In genomic region chr12:75820216-75820615, GRCm38 (mm10) we compare ENCODE assay signal across 15 mouse cellular contexts. TPM values are rescaled to one million over a fixed set of nuclear protein-coding genes. Genes with fewer than 3 reads are reported as not detected.
DNase-seq lines count a peak whose midpoint lies in the region; ATAC-seq and TF ChIP-seq lines count a peak whose summit lies in the region.
"Had no signal": no experiment of that assay in that cellular context is flagged by ENCODE, and none has a peak within 500 bp of the region (broad histone marks: within the 10 kb centered on the region; RNA-seq: fewer than 3 reads in every experiment).

No protein-coding gene starts in this region.

- no peaks in the 10 kb centered on the region for H3K27me3 ChIP-seq in kidney, postnatal 0 days (ENCODE audit: insufficient read depth, low read length)
- no peaks in the 10 kb centered on the region for H3K27me3 ChIP-seq in stomach, postnatal 0 days (ENCODE audit: control insufficient read depth, insufficient read depth, low read length)

- no peak for TF ChIP-seq CTCF in kidney, postnatal 0 days (IDR thresholded peaks at IDR 0.05; ENCODE audit: low read depth)
- no peak for TF ChIP-seq CTCF in stomach, postnatal 0 days (IDR thresholded peaks at IDR 0.05; ENCODE audit: low read depth)

- H3K9me3 ChIP-seq in kidney, postnatal 0 days (replicated peaks; ENCODE audit: low read length), result no peaks in the 10 kb centered on the region
- no peaks in the 10 kb centered on the region for H3K9me3 ChIP-seq in stomach, postnatal 0 days (ENCODE audit: control insufficient read depth, low read length)

- WGBS in kidney, postnatal 0 days, result 82% methylated on average over 7 of the region's 7 CpGs
- WGBS in stomach, postnatal 0 days, result 53% methylated on average over 7 of the region's 7 CpGs

- no peak for TF ChIP-seq EP300 in stomach, postnatal 0 days (optimal IDR thresholded peaks at IDR 0.05)

- no peaks in the 10 kb centered on the region for H3K36me3 ChIP-seq in kidney, postnatal 0 days (ENCODE audit: insufficient read depth, low read length)
- no peaks in the 10 kb centered on the region for H3K36me3 ChIP-seq in stomach, postnatal 0 days (ENCODE audit: control insufficient read depth, insufficient read depth, low read length)

- no peak overlapping the region for H3K27ac ChIP-seq in kidney, postnatal 0 days
- no peak overlapping the region for H3K27ac ChIP-seq in stomach, postnatal 0 days (replicated peaks)

- H3K4me1 ChIP-seq in kidney, postnatal 0 days (replicated peaks; ENCODE audit: insufficient read depth, low read length), result peaks cover 14% of the 10 kb centered on the region
- H3K4me1 ChIP-seq in stomach, postnatal 0 days (replicated peaks; ENCODE audit: control insufficient read depth, insufficient read depth), result peaks cover 6% of the 10 kb centered on the region; the same call in 1 of the 2 replicates

- no peak overlapping the region for H3K4me3 ChIP-seq in kidney, postnatal 0 days (replicated peaks; ENCODE audit: low read depth, low read length)
- no peak overlapping the region for H3K4me3 ChIP-seq in stomach, postnatal 0 days (ENCODE audit: low read depth, low read length)
- H3K4me3 ChIP-seq: erythroblast, embryonic 14.5 days had no signal

- peak; percentile 46 for DNase-seq in adrenal gland, adult 8-10 months
- no peak for DNase-seq in adrenal gland, adult 18-20 months (ENCODE audit: low spot score in 2 of 2)
- no peak for DNase-seq in kidney, postnatal 0 days (ENCODE audit: low spot score)
- DNase-seq in kidney, postnatal 4 days, result no peak
- peak; percentile 15 for DNase-seq in 3134 (ENCODE audit: extremely low read depth, insufficient read length, low spot score)
- peak; percentile 33 to 38 for DNase-seq in adrenal gland, postnatal 36 days
- DNase-seq in cerebellum, postnatal 36 days, result no peak
- DNase-seq in stomach, postnatal 0 days (ENCODE audit: low spot score), result no peak
- DNase-seq: B cell, adult 2 months; cerebellum, adult 9-10 months; embryo, embryonic 11 days; heart, adult 11 months; layer of hippocampus, postnatal 36 days; lung, embryonic 14.5 days had no signal

- peak overlapping the region; percentile 82; the same call in 1 of the 2 replicates for H3K4me2 ChIP-seq in kidney, postnatal 0 days (ENCODE audit: low read length)
- H3K4me2 ChIP-seq in stomach, postnatal 0 days (replicated peaks; ENCODE audit: low read depth), result no peak overlapping the region

- ATAC-seq in kidney, postnatal 0 days (replicated peaks; ENCODE audit: low FRiP score, low read depth), result no peak
- ATAC-seq in stomach, postnatal 0 days (ENCODE audit: low FRiP score, low TSS enrichment), result no peak

- no peak overlapping the region for H3K9ac ChIP-seq in kidney, postnatal 0 days (ENCODE audit: low read depth, low read length)
- no peak overlapping the region for H3K9ac ChIP-seq in stomach, postnatal 0 days (ENCODE audit: low read length)

RNA-seq across cellular contexts. Expression of gene Syne2, which starts 2.3 kb away (rescaled TPM):
- 10 to 100 TPM; 44.7 to 90.5 (median 59.6) TPM for total RNA-seq in adrenal gland, adult 8-10 months (2022)
- 10 to 100 TPM; 33.2 to 39.7 TPM for total RNA-seq in adrenal gland, adult 18-20 months (2021)
- polyA plus RNA-seq in kidney, postnatal 0 days (2015; fragmentation: Nextera tagmentation; extraction: Ambion mirVana), result 37.2 and 47.5 TPM in 2 replicates
- total RNA-seq in adrenal gland, postnatal 36 days (2021), result 10 to 100 TPM; 40.6 to 46.1 TPM
- polyA plus RNA-seq in stomach, postnatal 0 days (2015; fragmentation: Nextera tagmentation; extraction: Ambion mirVana), result 13.7 and 16.1 TPM in 2 replicates
- polyA plus RNA-seq: erythroblast, embryonic 14.5 days had no signal

Comparison
In these comparisons a context has a peak if more than half of its experiments do, and no peak if none do; other contexts are left out.
1. DNase-seq: peak in adrenal gland, adult 8-10 months (single experiment), 3134 (single experiment) and adrenal gland, postnatal 36 days (2 of 2); none in adrenal gland, adult 18-20 months (0 of 2), kidney, postnatal 0 days (single experiment), kidney, postnatal 4 days (0 of 2), cerebellum, postnatal 36 days (0 of 2) and stomach, postnatal 0 days (single experiment).